Mouse (Mus musculus): ENCODE results near the gene Rae1.

Rae1 gene

DNA sequence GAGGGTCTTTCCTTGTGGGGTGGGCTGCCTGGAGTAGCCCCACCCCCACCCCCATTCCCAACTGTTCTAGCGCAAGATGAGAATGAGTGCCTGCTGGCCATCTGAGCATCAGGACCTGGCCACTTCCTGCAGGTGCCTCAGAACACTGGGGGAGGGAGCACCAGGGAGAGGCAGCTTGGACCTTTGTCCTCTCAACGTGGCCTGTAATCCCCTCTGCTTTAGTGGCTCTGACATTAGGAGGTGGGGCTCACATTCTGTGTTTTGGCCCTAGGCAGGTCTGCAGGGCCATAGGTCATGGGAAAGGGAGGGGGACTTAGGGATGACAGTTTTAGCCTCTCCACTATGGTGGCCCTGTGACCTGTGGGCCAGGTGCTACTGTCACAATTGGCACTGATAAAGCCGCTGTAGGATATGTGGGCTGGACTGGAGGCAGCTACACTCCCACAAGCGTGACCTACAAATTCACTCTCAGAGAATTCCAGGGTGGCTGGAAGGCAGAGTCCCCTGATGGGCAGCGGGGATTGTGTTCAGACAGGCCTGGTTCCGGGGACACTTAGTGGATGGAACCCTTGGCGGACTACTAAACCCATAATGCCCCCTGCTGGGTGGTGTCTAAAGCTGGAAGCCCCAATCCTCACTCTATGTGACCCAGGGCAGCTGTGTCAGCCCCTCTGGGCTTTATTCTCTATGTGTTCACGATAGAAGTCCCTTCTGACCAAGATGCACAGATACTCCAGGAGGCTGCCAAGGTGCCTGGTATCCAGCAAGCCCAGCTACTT, 50.9 kb downstream of the Rae1 start:
- DNase-seq, result no peak

DNA sequence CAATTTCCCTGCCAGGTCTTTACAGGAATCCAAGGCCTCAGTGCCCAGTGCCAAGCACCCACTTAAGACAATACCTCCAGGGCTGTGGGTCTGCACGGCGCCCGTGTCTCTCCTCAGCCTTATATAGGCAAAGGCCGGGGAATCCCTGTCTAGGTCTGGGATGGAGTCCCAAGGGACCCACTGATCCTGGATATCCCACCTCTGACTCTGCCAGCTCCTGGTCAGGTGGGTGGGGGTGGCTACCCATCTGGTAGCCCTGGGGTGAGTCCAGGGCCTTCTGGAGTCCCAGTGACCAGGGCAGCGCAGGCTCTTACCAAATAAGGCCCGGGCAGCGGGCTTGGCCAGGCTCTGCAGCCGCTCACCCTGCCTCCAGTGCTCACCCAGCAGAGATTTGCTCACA, 53.0 kb downstream of the Rae1 start:
- no peak for DNase-seq

DNA sequence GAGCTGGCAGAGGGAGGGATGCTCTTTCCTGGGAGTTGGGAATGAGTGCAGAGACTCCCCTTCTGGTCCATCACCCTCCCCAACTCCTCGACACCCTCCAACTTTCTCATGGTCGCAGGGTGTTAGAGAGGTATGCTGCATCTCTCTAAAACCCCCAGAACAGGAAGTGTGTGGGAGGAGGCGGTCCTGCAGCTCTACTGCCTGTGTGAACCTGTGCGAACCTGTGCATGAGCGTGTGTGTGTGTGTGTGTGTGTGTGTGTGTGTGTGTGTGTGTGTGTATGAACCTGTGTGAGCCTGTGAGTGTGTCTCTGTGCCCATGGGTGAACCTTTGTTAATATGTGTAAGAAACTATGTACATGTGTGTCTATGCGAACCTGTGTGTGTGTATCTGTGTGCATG, 53.9 kb downstream of the Rae1 start:
- no peak for DNase-seq

- no peak for DNase-seq
Measured at GRCm38 (mm10) chr2:173056303-173056881, 56.5 kb downstream of the Rae1 start.

DNA sequence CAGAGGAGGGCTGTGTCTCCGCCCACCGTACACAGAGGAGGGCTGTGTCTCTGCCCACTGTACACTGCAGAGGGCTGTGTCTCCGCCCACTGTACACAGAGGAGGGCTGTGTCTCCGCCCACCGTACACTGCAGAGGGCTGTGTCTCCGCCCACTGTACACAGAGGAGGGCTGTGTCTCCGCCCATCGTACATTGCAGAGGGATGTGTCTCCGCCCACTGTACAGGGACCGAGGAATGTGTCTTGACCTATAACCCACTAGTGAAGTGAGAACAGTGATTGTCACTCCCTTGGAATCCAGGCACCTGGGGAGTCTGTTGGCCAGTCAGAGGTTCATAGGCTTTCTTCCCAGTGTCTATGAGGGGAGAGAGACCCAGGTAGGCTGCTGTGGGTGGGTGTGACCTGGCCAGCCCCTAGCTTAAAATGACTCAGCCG, 57.0 kb downstream of the Rae1 start:
- DNase-seq, result no peak

DNA sequence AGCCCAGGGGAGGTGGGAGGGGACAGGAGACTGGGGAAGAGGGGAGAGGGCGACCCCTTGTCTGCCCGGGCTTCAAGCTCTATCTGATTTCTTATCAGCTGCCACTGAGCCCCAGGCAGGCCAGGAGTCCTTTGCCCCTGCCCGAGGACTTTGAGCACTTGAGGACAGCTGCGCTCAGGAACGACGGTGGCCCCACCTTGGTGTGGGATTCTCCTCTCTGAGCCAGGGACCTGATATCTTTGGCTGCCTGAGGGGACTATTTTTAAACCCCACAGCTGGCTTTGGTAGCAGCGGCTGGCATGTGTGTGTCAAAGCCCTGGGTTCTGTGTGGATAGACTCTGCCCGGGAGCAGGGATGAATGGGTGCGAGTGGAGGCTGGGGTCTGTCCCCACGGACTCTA, 57.7 kb downstream of the Rae1 start:
- DNase-seq, result no peak

GRCm38 (mm10) chr2:173058263-173058662, 58.3 kb downstream of the Rae1 start:
- no peak for DNase-seq

DNA sequence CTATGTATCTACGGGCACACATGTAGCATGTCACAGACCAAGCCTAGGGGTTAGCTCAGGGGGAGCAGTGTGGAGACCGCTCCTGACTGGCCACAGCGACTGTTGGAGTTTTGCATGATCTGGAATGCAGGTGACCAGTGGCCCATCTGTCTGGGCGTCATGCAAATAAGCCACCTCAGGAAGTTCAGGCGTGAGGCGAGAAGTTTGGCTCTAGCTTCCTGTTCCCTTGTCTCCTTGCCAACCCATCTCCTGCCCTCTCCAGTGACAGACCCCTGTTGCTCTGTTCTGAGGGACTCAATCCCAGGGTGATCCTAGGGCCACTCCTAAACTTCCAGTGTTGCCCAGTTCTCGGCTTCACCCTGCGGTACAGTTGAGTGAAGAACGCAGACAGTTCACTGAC, 60.5 kb downstream of the Rae1 start:
- no peak for DNase-seq

GRCm38 (mm10) chr2:173061443-173062351, 61.8 kb downstream of the Rae1 start:
- no peak for DNase-seq

GRCm38 (mm10) chr2:173063219-173063618, 63.3 kb downstream of the Rae1 start:
- no peak for DNase-seq

DNA sequence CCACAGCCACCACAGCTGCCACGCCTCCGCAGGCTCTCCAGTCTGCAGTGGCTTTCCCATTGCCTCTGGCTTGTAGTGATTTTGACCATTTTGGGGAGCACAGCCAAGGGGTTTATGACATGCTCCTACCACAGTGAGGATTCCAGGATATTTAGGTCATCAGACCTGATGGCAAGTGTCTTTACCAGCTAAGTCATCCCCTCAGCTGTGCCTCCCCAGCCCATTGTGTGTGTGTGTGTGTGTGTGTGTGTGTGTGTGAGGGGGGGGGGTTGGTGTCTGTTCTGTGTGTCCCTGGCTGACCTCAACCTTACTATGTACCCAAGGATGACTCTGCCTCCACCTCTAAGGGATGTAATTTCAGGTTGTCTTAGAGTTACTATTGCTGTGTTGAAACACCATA, 64.9 kb downstream of the Rae1 start:
- DNase-seq, result no peak

All from kidney, adult 11 months (tissue).